Mouse (Mus musculus): ENCODE data around the gene Rere.
A peak's percentile ranks its signal among the peaks of the same experiment; 100 is the strongest.
"Not testable (repeated sequence)": the region's sequence is repeated elsewhere in the genome, so short reads cannot be mapped to it uniquely, and the experiment has no call there.

Rere gene

DNA sequence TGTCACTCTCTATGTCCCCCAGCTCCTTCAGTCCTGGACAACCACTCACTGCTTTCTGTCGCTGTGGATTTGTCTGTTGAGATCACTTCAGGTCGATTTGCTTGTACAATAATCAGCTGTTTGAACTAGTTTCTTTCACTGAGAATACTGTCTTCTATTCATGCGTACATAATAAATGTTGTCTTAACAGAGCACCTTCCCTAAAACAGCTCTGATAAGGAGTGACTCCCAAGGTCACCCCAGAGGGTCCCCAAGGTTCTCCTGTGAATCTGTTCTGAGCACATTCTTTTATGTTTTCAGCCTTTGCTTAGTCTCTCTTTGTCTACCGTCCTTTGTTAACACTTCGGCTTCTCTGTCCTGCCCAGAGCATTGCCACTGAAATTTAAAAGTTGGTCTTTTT, 241.0 kb downstream of the Rere start:
- no peak for DNase-seq

DNA sequence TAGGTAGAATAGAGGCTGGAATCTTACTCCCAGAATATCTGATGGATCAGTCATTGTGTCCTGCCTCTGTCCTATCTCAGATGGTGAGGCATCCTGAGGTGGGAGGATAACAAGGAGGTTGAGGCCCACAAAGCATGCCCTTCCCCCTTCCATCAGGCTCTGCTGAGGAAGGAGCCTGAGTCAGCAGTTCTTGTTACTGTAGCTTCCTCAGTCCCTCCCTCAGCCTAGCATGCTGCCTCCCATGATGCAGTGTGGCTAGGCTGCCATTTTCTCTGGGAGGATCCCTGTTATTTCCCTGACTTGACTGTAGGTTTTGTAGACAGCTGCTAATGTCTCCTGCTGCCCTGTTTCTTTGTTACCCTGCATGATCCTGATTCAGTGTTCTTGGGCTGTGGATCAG, 241.9 kb downstream of the Rere start:
- DNase-seq, result no peak

DNA sequence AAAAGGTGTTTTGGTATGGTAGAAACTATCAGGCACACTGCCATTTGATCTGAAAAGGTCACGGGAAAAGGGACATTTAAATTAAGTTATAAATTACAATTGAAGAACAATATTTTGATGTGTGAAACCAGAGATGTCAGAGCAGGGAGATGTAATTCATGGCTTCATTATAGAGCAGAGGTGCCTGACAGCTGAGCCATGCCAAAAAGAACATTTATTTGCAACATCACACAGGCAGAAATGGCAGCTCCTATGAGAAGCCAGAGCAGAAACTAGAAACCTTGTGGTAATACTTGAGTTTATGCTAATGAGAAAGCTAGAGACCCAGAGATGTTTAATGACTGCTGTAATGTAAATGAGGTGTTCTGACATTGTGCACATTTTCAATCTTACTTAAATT, 244.8 kb downstream of the Rere start:
- no peak for DNase-seq

DNA sequence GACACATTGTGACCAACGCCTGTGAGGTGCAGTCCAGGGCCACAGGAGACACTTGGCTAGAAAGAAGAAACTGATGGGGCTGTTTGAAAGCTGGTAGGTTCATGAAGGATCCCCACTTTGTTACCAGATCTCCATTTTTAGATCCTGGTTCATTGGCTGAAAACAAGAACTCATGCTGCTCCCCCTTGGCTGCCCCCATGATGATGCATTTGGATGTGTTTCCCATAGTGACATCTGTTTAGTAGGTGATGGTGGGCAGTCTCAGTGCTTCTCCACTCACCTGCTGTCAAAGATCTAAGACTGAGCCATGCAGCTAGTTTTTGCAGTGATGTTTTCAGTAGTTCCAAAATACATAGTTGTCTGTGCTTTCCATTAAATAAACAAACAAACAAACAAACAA, 247.0 kb downstream of the Rere start:
- peak; percentile 34 for DNase-seq

DNA sequence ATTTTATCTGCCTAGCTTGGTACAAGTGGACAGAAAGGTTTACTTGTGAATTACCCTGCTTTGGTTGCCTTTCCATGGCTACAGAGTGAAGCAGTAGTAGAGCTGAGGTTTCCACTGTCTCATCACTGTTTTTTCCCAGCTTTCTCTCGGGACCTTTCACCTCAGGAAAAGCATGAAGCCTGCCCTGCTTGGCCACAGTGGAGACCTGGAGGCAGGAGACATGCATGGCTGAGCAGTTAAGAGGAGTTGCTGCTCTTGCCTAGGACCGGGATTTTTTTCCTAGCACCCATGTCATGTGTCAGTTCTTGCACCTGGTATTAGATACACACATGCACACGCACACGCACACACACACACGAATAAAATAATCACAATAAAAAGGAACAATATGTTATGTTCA, 247.4 kb downstream of the Rere start:
- DNase-seq, result no peak

DNA sequence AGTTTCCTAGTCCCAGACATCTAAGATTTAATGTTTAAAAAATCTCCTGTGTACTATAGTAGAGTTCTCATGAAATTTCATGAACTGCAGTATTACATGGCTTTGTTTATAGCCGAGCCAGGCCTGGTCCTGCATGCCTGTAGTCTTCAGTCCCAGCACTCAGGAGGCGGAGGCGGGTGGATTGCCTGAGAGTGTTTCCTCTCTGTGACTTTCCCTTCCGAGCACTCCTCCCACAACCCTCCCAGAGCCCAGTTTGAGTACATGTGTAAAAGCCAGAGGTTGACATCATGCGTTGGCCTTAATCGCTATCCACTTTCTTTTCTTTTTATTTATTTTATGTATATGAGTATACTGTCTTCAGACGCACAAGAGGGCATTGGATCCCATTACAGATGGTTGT, 250.4 kb downstream of the Rere start:
- no peak for DNase-seq

DNA sequence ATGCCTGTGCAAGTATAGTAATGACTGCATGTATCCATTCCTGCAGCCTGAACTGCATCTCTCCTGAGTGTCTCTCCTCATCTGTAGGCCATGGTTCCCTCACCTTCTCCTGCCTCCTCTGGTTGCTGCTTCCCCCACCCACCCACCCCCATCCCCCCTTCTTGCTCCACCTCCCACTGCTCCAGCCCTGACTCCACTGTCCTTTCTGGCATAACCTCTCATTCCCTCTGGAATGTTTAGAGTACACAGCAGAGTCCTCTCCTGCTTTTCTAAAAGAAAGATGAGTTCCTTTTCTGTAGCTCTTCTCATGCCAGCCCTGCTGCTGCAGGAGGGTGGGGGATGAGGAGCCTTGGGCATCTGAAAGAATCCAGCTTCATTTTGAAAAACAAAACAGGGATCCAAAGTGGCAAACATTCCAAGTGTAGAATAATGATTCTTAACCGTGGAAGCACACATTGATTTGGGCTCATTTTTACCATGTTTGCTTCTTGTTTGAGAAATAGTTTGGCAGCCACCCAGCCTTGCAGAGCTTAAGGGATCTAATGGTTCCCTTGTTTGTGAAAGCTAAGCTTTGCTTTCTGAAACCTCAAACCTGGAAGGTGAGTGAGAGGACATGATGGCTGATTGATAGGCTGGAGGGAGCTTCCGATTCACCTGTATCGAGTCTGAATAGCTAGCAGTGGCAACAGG, 255.5 kb downstream of the Rere start:
- no peak for DNase-seq

DNA sequence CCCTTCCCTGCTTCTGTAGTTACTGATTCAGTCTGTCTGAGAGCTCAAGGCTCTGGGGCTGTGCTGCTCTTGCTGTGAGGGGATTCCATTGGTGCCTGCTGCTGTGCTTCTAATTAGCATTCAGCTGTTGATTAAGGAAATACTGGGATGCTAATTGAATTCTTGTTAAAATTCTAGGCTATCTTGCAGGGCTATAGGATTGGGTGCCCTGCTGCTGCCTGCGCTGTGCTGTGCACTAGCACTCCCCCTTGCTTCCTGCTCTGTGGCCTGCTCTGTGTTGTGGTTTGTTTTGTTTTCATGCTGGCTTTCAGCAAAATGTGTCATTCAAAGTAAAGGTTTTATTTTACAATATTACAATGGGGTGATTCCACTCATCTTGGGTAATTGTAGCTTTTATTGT, 258.4 kb downstream of the Rere start:
- no peak for DNase-seq

DNA sequence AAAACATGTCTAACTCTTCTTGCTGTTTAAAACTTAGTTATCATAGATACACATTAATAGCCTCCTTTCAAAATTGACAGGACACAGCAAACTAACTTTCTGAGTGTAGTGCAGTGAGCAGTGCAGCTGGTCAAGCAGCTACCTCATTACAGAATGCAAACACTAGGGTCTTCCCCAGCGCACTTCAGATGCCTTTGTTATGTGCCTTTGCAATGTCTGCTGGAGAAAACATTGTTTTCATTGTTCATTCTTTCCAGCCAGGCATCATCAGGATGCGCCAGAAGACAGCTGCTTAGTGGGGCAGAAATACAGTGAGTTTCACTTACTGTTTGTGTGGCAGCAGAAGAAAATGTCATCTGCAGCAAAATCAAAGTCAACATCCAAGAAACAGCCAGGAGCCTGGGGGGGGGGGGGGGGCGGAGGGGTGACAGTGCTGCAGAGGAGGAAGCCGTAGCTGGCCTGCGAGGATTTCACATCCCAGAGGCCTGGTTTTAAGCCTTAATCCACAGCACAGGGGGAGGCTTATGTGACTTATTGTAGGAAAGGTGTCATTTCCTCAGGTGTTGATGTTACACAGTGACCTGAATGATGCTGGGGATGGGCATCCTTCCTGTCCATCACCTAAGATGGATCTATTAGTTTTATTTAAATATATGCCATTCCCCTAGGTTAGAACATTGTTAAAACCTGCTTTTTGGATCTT, 259.1 kb downstream of the Rere start:
- no peak for DNase-seq

DNA sequence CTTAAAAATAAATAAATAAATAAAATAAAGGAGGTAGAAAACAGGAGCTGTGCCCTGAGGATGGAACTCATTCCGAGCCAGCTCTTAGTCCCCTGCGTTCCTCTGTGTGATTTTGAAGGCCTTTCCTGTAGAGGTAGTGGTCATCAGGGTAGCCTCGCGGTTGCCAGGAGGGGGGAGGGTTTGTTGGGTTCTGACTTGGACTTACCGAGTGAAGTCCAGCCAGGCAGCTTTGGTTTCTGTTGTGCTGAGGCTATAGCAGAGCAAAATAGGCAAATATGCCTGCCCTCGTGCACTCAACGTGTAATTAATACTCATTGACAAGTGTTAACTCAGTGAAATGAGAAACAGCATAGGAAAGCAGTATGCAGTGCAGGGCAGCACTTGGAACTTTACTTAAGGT, 262.8 kb downstream of the Rere start:
- DNase-seq, result no peak

DNA sequence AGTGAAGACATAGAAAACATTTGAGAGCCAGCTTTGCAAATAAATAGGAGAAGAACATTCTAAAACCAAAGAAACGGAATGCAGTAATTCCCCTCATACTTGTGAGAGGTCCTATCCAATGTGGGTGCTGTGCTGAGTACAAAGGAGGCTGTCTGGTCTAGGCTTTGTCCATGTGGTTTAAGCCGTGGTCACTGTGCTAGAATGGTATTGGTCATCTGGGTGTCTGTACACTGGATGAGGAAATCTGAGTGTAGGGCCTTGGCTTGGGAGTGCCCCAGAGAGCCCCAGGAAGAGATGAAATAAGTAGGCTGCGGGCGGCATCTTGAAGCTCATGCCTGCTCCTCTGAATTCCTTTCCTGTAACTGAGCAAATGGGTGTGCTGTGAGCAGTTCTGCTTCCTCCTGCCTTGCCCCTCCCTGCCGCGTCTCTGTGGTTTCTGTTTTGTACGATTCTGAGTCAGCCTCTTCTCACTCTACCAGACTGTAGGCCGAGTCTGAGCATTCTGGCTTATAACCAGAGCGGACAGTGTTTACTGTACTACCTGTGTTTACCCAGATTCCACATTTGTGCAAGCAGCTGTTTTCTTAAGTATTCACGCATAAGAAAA, 263.3 kb downstream of the Rere start:
- DNase-seq, result no peak

DNA sequence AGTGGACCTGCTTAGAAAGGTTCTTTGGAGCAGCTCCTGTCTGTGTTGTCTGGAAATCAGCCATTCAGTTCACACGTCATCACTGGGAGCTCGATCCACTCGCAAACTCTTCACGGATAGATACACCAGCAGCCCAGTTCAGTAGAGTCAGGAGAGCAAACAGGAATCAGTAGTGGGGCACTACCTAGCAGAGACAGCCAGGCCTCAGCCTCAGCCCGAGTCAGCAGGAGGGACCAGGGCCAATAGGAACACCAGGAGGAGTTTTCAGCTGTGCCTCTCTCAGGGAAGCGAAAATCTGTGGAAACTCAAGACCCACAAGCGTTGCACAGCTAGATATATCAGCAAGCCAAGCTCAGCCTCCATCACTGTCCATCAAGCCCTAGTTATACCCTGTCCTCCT, 264.3 kb downstream of the Rere start:
- no peak for DNase-seq

DNA sequence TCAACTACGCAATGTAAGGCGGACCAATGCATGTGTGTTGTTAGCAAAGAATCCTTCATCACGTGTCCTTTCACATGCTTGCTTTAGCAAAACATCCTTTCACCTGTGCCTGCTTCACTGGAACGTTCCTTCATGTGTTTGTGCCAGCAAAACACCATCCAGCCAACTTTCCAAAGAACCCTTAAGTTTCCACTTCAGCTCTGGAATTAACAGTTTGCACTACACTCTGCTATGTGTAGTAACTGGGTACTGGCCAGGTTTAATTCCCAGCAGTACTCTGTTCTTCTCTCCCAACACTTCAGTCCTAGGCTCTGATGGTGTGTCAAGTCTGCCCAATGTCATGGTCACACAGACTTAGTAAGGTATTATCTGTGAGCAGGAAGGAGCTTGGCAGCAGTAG, 264.9 kb downstream of the Rere start:
- DNase-seq, result not testable (repeated sequence)

DNA sequence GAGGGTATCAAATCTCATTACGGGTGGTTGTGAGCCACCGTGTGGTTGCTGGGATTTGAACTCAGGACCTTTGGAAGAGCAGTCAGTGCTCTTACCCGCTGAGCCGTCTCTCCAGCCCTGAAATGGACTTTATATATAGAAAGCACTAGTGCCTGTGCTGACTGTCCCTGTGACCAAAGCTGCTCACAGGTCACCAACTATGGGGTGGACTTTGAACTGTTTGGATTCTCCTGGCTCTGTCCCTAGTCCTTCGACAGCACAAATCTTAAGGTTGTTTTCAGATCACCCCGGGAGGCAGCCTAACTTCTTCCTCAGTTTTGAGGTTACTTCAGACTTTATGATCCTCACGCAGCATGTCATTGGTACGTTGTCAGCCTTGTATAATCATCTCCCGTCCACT, 267.9 kb downstream of the Rere start:
- no peak for DNase-seq

DNA sequence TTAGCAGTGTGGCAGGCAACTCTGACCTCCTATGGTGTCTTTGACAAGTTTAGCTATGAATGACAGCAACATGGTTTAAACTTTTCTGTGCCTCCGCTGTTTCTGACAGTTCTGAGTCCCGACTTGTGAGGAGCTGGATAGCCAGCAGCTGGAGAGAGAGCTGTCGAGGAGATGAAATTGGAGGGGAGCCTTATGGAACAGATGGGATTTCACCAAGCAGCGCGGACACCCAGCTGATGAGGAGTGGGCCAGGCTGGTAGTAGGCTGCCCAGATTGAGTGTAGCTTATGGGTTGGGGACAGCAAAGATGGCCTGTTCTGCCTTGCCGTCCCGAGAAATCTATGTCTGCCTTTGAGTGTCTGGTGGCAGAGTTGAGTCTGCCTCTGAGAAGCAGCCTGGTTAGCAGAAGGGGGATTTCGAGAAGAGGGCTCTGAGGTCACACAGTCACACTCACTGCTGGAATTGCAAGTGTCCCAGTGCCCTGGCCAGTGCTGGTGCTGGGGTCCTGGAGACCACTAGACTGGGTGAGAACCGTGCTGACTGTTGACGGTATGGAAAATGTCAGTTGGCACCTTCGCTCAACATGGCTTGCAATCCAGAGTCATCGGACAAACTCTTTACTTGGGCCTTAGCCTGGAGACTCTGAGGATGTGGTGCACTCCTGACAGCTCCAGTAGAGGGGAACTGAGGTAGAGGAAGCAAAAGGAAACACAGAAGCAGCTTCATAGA, 268.7 kb downstream of the Rere start:
- no peak for DNase-seq

DNA sequence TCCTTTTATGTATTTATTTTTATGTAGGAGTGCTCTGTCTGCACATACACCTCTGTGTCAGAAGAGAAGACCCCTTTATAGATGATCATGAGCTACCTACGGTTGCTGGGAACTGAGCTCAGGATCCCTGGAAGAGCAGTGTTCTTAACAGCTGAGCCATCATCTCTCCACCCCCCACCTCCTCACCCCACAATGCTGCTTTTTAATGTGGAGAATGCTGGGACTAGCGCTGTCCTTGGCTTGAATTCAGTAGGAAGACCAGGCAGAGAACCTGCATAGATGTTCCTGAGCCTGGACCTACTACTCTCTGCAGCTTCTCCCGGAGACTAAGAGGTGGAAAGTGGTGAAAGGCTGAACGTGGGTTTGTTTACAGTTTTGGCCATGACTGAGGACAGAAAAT, 269.9 kb downstream of the Rere start:
- DNase-seq, result no peak

DNA sequence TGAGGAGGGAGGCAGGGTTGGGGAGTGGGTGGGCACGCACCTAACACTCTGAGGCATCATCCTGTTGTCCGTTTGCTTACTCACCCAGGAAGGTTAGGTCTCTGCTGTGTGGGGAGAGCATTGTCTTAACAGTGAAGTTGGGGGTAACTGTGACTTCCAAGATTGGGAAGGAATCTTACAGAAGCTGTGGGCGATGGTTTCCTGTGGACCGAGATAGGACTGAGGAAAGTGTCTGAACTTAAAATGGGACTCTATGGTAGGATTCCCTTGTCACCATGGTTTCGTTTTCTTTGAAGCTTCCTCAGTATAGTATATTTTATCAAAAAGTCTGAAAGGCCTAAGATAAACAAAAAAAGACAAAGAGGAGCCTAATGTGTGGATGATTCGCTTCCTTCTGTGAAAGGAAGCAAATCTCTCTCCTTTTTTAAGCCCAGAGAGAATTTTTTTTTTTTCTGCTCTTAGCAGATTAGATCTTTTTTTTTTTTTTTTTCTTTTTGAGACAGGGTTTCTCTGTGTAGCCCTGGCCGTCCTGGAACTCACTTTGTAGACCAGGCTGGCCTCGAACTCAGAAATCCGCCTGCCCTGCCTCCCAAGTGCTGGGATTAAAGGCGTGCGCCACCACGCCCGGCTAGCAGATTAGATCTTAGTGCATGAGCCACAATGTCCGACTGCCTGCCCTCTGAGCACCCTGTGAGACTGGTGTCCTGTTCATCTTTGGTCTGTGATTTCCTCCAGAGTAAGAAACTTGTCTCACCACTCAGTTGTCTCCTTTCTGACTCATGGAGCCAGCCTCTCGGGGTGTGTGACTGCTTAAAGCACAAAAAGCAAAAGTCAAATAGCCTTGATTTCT, 271.5 kb downstream of the Rere start:
- DNase-seq, result no peak

DNA sequence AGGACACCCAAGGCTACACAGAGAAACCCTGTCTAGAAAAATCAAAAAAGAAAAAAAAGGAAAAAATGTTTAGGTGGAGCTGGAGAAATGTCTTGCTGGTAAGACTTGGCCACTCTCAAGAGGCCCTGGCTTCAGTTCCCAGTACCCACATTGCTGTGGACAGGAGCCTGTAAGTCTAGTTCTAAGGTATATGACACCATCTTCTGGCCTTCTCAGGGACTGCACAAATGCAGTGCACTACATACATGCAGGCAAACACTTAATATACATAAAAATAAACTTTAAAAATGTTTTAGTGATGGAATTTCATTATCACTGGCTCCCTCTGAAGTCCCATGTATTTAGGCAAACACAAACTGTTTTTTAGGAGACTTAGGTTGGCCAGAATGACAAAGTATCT, 274.3 kb downstream of the Rere start:
- DNase-seq, result no peak

DNA sequence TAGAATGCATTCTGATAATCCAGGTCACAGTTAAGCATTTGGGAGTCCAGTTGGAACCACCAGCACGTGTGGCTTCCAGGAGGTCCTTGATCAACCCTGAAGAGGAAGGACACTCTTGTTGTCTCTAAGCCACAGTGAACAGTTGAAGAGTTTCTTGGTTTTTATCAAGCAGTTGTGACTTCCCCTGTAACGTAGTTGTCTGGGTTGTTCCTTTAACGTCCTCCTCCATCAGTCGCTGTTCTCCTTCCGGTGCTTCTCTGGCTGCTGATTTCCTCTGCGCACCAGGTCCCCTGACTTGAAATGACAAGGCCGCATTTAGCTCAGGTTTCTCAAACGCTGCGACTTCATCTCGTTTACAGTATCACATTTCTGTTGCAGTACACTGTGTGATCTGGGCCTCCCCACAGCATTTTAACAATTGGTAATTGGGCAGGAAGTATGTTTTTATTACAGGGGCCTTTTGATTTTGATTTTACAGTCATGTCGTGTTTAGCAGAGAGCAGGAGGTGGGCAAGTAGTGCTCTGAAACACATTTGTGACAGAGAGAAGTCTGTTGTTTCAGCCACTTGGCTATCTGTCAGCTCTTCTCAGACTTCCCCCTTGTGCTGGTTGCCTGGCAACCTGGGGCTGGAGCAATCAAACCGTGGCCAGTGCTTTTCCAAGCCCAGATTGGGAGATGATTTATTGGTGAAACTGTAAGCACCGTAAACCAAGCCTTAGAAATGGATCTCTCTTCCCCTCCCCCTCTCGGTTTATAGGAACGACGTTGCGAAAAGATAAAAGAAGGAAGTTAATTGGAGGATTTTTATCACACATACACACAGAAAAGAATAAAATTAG, 275.2 kb downstream of the Rere start:
- DNase-seq, result peak; percentile 86

DNA sequence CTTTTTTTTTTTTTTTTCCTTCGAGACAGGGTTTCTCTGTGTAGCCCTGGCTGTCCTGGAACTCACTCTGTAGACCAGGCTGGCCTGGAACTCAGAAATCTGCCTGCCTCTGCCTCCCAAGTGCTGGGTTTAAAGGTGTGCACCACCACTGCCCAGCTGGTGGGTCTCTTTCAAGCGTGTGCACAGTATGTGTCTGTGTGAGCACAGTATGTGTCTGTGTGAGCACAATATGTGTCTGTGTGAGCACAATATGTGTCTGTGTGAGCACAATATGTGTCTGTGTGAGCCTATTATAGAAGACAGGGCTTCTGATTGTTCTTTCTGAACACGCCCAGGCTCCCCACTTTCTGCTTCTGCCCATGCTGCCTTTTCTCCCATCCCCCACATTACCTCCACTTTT, 275.8 kb downstream of the Rere start:
- not testable (repeated sequence) for DNase-seq

DNA sequence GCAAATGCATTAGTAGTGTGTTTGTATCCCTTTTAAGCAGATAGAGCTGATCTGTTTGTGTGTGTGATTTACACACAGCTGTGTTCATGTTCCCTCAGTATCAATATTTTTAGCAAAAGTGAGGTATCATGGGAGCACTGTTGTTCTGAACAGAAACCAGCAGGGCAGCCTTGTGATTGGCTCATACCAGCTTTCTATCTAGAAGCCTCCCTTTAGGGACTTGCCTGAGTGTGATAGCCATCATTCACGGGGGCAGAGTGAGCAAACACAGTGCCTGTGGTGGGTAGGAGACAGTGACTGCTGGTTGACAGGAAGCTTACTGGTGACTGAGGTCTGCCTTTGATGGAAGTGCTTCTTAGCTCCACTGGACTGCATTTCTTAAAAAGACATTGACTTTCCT, 276.5 kb downstream of the Rere start:
- DNase-seq, result no peak

DNA sequence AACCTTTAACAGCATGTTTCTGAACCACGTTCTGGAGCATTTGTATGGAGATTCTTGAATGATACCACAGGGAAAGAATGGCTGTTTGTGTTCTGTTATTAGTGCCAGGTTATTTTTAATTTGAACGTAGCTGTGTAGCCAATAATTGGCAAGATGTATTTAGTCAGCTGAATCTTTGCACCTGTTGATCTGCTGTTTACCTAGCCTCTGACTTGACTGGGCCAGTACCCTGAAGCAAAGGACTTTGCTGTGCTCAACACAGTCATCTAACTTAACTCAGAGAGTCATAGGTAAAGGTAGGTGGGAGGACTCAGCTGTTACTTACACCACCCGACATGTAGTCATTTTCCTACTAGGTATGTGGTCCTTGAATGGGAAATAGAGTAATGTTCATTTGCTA, 278.1 kb downstream of the Rere start:
- no peak for DNase-seq

All from cerebellum, adult 9-11 months (tissue).